Mouse (Mus musculus) small intestine, adult 2 months (tissue): ENCODE measurements around the gene Hexdc. TPM values are rescaled to one million over a fixed set of nuclear protein-coding genes. Genes with fewer than 3 reads are reported as not detected.

Experiments used
- H3K27ac ChIP-seq: fragments of 200-500 bp; 2 replicates; pipeline ENCODE4 v1.5.1; 2012; ENCODE audit warnings: low read depth, low read length, control low read depth, inconsistent platforms; ENCODE audit not compliant: insufficient read depth
- H3K27me3 ChIP-seq: fragments of 200-500 bp; 2 replicates; pipeline ENCODE4 v1.6.1; 2012; ENCODE audit warnings: mild to moderate bottlenecking, moderate library complexity, low read length, inconsistent platforms; ENCODE audit not compliant: control insufficient read depth, insufficient read depth
- H3K36me3 ChIP-seq: fragments of 200-500 bp; 2 replicates; pipeline ENCODE4 v1.6.1; 2012; ENCODE audit warnings: mild to moderate bottlenecking, low read length, control low read depth, inconsistent platforms; ENCODE audit not compliant: control insufficient read depth, insufficient read depth
- H3K4me1 ChIP-seq: fragments of 200-500 bp; 2 replicates; pipeline ENCODE4 v1.6.1; 2012; ENCODE audit warnings: low read length, inconsistent platforms, mixed read lengths; ENCODE audit not compliant: control insufficient read depth, insufficient read depth, insufficient read length
- H3K4me3 ChIP-seq: fragments of 200-500 bp; 2 replicates; pipeline ENCODE4 v1.5.1; 2012; ENCODE audit warnings: low read depth, mild to moderate bottlenecking, control low read depth, inconsistent platforms, low read length, moderate library complexity
- CTCF ChIP-seq: fragments of 200-500 bp; IDR thresholded peaks from 2 replicates; pipeline ENCODE4 v1.5.1; 2012; ENCODE audit warnings: low read depth, mild to moderate bottlenecking, control low read depth, inconsistent platforms, low read length, moderate library complexity, mixed read lengths; ENCODE audit not compliant: insufficient replicate concordance, insufficient read length; ENCODE audit errors: extremely low read depth
- POLR2A ChIP-seq: fragments of 200-500 bp; IDR thresholded peaks from 2 replicates; pipeline ENCODE4 v1.6.1; 2012; ENCODE audit warnings: low read depth, mild to moderate bottlenecking, control low read depth, inconsistent platforms, low read length, moderate library complexity
- WGBS: fragments of 180-500 bp; shearing (Covaris S2); methylation state at CpG from one replicate; pipeline ENCODE4 v1.1.7; 2018; 5-methylcytosine and 5-hydroxymethylcytosine counted together
- polyA plus RNA-seq: library from polyadenylated mRNA; depleted of rRNA; stranded (reverse); fragments of >200 nt; gene quantifications from 2 replicates; pipeline ENCODE4 v1.2.3, GENCODE M21; 2012; rRNA removed

The Hexdc gene
- 12.5 and 27.9 TPM in 2 replicates for polyA plus RNA-seq

- Histone ChIP-seq H3K4me1 (peaks cover 3% of the 10 kb centered on the region; the same call in 1 of the 2 replicates), H3K27ac (peak within 1 kb of the TSS; percentile 83)
- WGBS, result under 1% methylated on average over 70 of the region's 70 CpGs
Observed at GRCm38 (mm10) chr11:121204161-121205006, at the start of gene Hexdc, which contains the start of gene Ogfod3. TSS of gene Hexdc (plus strand) at chr11:121204433. TSS of gene Ogfod3 (minus strand) at chr11:121204711.

GRCm38 (mm10) chr11:121156411-121156891 is 47.8 kb upstream of the Hexdc start:
- no peaks in the 10 kb centered on the region for H3K36me3 ChIP-seq
- peaks cover 4% of the 10 kb centered on the region; the same call in 1 of the 2 replicates for H3K4me1 ChIP-seq
- peak overlapping the region; percentile 44 for H3K4me3 ChIP-seq
- H3K27ac ChIP-seq, result no peak overlapping the region
- peaks cover 9% of the 10 kb centered on the region; the same call in 1 of the 2 replicates for H3K27me3 ChIP-seq
- no peak for TF ChIP-seq POLR2A
- no peak for TF ChIP-seq CTCF
- 2% methylated on average over 45 of the region's 45 CpGs for WGBS

More at GRCm38 (mm10) chr11:121204161-121205006, at the start of gene Hexdc, which contains the start of gene Ogfod3:
- Histone ChIP-seq H3K27me3 (no peaks in the 10 kb centered on the region), H3K36me3 (peaks cover 9% of the 10 kb centered on the region), H3K4me3 (peak within 1 kb of the TSS; percentile 75)
- TF ChIP-seq CTCF, result no peak
- TF ChIP-seq POLR2A, result peak; percentile 42; the same call in 1 of the 2 replicates

GRCm38 (mm10) chr11:121159971-121160370 is 44.3 kb upstream of the Hexdc start, which contains the start of gene Uts2r:
TSS of gene Uts2r (plus strand) at chr11:121160271.
- Histone ChIP-seq H3K4me3 (no peak within 1 kb of the TSS), H3K27ac (no peak within 1 kb of the TSS), H3K36me3 (no peaks in the 10 kb centered on the region), H3K27me3 (peaks cover 9% of the 10 kb centered on the region; the same call in 1 of the 2 replicates), H3K4me1 (peaks cover 4% of the 10 kb centered on the region; the same call in 1 of the 2 replicates)
- WGBS, result 80% methylated on average over 5 of the region's 5 CpGs
- TF ChIP-seq POLR2A (no peak), CTCF (no peak)

GRCm38 (mm10) chr11:121160636-121161346 is 43.4 kb upstream of the Hexdc start:
- no peak overlapping the region for H3K4me3 ChIP-seq
- no peak overlapping the region for H3K27ac ChIP-seq
- WGBS, result 92% methylated on average over 26 of the region's 26 CpGs

GRCm38 (mm10) chr11:121163751-121164150 is 40.5 kb upstream of the Hexdc start:
- Histone ChIP-seq H3K27ac (no peak overlapping the region), H3K4me1 (no peaks in the 10 kb centered on the region), H3K27me3 (no peaks in the 10 kb centered on the region), H3K36me3 (no peaks in the 10 kb centered on the region), H3K4me3 (no peak overlapping the region)
- 77% methylated on average over 4 of the region's 4 CpGs for WGBS
- no peak for TF ChIP-seq CTCF
- TF ChIP-seq POLR2A, result no peak

More at GRCm38 (mm10) chr11:121160636-121161346, 43.4 kb upstream of the Hexdc start:
- peaks cover 9% of the 10 kb centered on the region; the same call in 1 of the 2 replicates for H3K27me3 ChIP-seq
- TF ChIP-seq POLR2A (no peak), CTCF (no peak)
- H3K4me1 ChIP-seq, result peaks cover 4% of the 10 kb centered on the region; the same call in 1 of the 2 replicates
- H3K36me3 ChIP-seq, result no peaks in the 10 kb centered on the region

GRCm38 (mm10) chr11:121173203-121173602 is 31.0 kb upstream of the Hexdc start:
- no peaks in the 10 kb centered on the region for H3K36me3 ChIP-seq
- 88% methylated on average over 5 of the region's 5 CpGs for WGBS

More at GRCm38 (mm10) chr11:121173203-121173602, 31.0 kb upstream of the Hexdc start:
- TF ChIP-seq CTCF (no peak), POLR2A (no peak)
- H3K4me3 ChIP-seq, result no peak overlapping the region
- no peaks in the 10 kb centered on the region for H3K27me3 ChIP-seq
- peaks cover 3% of the 10 kb centered on the region; the same call in 1 of the 2 replicates for H3K4me1 ChIP-seq
- H3K27ac ChIP-seq, result no peak overlapping the region
